Mouse (Mus musculus): ENCODE measurements around the gene Pja2. TPM values are rescaled to one million over a fixed set of nuclear protein-coding genes. Genes with fewer than 3 reads are reported as not detected.

The Pja2 gene
- 23.5 to 24.2 TPM (median 23.9 TPM) in 4 replicates for total RNA-seq (2023)

DNA sequence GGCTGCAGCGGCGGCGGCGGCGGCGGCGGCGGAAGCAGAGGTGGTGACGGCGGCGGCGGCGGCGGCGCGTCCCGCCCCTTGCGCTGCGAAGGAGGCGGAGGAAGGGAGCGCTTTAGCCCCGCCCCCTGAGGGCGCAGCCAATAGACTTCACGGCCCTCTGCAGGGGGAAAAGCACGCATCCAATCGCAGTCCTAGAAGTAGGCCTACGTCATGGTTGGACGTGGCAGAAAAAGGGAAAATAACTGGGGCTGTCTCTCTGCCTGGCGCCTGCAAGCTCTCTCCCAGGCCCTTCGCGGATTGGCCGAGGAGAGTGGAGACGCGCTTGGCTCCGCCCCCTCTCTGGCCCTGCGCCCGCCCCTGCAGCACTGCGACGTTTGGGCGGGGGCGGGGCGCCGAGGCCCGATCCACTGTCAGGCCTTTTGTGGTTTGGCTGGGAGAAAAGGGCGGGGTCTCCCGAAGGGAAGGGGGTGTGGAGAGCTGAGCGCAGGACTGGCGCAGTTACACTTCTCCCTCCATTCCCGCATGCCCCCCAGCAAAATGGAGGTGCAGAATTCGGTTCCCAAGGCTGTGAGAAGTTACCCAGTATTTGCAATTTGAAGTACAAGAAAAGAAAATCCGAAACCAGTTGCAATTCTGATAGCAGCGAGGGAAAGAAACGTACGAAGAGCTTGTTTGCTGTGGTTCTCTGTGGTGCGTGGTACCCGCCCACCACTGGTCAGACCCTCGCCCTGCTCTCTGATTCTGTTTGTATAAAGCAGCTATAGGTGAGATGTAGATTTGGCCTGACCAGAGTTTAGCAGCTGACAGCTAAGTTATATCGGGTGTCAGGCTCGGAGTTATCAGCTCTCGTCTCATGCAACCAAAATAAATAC lies at the start of gene Pja2:
Gene Pja2, minus strand, starts transcription at position 19 of the 872 bp plus-strand sequence.

